Mouse (Mus musculus) retina, postnatal 7 days (tissue): ENCODE data around the gene Tex22.

Experiments
- DNase-seq: peaks from one replicate; pipeline ENCODE4 v3.0.0-alpha.2; 2012; ENCODE audit warnings: low read depth, low spot score

Tex22 gene

GRCm38 (mm10) chr12:113056089-113056488 is 18.2 kb upstream of the Tex22 start:
- no peak for DNase-seq

DNA sequence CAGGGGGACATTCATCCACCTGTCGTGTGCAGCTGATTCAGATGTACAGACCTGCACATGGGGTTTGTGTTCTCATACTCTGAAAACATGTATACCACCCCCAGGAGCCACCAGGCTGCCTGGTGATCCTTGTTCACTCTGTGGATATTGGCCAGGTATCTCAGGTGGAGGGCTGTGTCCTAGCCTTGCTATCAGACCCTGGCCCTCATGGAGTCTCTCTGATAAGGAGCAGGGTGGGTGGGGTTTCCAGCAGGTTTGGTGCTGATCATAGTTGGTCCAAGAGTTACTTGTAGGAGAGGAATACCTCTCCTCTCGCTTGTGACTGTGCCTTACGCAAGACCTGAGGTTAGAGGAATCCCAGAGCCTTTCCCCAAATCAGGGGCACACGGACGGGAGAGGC is 14.1 kb upstream of the Tex22 start:
- DNase-seq: no peak

- DNase-seq: no peak
Observed at GRCm38 (mm10) chr12:113061606-113062005, 12.7 kb upstream of the Tex22 start.

DNA sequence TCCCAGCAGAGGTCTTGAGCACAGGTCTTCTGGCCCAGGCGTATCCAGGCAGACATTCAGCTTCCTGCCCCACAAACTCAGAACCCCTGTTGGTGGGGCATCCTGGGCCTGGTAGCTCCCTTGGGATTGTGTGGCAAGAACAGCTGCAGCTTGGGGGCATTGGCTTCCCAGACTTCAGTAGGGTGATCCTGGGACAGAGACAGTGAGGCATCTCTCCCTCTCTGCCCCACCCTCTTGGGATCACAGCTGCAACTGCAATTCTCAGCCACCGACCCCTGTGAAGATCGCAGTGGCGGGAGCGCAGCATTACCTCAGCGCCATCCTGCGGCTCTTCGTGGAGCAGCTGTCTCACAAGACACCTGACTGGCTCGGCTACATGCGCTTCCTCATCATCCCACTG is 12.1 kb upstream of the Tex22 start:
- no peak for DNase-seq

- no peak for DNase-seq
Observed at GRCm38 (mm10) chr12:113063700-113064099, 10.6 kb upstream of the Tex22 start.

GRCm38 (mm10) chr12:113068002-113068401 is 6.3 kb upstream of the Tex22 start:
- DNase-seq: no peak

DNA sequence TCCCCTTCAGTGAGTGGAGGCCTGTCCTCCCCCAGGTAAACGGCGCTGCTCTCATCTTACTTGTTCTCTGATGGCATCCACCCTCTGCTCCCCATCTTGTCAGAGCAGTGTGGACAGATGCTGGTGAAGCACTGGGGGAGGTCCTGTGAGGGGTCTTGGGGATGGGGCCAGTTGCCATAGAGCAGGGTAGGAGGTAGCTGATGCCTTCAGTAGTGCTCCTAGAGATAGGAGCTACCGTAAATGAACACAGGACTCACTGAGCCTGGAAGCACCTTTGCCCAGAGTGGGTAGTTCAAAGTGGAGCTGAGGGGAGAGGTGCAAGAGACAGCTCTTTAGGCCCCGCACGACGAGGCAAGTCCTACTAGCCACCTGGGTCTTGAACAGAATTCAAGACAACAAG is 4.9 kb upstream of the Tex22 start:
- no peak for DNase-seq

GRCm38 (mm10) chr12:113071321-113071720 is 3.0 kb upstream of the Tex22 start:
- DNase-seq: no peak

- no peak for DNase-seq
Observed at GRCm38 (mm10) chr12:113071827-113072226, 2.5 kb upstream of the Tex22 start.

DNA sequence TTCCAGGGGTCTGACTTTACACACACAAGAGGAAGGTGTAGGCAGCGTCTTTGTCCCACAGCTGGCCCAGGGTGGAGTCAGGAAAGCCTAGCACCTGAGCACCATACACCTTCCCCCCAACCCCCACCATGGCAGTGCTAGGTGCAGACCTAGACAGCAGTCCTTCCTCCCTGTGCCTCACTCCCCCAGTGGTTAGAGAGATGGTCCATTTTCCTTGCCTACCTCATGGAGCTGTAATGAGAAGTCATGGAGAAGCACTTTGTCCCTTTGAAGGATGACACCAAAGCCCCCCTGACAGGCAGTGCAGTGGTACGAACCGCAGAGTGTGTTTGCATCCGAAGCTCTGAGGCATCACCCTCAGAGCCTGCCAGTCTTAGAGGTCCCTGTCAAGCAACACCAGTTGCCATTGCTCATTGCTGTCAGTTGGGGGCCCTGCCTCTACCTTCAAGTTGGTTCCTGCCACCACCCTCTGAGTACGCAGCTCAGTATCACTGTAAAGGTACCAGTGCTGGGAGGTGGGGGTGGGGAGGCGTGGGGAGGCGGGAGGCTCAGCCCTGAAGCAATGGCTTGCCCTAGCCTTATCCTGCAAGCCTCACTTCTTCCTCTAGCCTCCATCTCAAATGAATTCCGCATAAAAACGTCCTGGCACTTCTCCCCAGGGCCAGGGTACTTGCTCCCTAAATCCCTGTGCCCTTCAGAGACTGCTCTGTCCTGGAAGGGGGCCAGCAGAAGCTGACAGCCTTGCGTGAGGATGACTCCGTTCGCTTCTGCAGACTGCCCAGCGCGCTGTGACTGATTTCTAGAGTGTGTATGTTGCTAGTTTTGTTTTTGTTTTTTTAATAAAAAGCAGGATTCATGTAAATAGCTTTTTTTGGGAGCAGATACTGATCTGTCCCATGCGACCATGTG is 628 bp upstream of the Tex22 start:
- peak; percentile 11 for DNase-seq

GRCm38 (mm10) chr12:113075063-113075454 is 757 bp downstream of the Tex22 start:
- peak; percentile 70 for DNase-seq

DNA sequence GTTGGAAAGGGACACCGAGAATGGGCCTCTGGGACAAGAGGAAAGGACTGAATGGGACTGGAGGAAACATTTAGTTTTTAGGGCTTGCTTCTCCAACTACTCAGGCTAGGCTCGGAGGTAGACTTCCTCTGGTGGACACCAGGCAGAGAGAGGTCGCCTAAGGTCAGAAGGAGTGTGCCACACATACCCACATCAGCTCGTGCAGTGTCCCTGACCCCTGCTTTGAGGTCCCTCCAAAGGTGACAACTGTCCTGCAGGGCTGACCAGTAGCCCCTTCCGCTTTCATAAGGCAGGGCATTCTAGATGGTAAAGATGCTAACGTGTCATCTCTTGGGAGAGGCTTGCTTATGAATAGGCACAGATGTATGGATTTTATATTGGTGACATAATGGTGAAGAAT is 1.2 kb downstream of the Tex22 start:
- no peak for DNase-seq

- DNase-seq: no peak
Observed at GRCm38 (mm10) chr12:113087276-113087675, 13.0 kb downstream of the Tex22 start.

GRCm38 (mm10) chr12:113088026-113088425 is 13.7 kb downstream of the Tex22 start:
- DNase-seq: no peak

GRCm38 (mm10) chr12:113089107-113089506 is 14.8 kb downstream of the Tex22 start:
- no peak for DNase-seq

DNA sequence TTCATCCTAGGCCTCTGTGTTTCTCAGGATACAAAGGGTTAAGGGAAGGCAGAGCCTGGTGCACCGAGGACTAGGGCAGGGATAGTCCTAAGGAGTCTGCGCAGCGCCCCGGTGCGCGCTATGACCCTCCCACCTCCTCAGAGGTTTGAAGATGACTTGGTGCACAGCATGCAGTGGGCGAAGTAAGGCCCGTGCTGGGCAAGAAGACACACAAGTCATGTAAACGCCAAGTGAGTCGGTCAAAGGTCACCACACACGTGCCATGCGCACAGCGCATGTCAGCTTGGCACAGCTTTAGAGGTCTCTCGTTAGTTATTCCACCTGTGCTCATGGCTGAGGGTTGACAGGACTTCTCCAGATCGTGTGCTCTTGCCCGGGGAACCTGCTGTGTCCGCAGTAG is 15.8 kb downstream of the Tex22 start:
- no peak for DNase-seq

DNA sequence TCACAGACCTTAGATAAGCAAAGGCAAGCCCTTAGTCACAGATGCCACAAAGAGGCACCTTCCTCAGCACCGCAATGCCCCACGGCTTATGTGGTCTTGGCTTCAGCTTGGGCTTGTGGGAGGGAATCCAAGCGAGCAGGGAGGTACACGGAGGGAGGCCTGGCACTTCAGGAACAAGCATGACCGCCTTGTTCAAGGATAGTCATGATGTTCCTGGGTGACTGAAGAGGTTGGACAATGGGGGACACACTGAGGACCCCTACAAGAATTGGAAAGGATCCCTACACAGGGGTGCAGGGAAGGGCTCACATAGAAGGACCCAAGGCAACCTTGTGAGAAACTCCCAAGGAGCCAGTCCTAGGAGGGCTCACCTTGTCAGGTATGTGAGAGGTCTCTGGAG is 22.7 kb downstream of the Tex22 start:
- DNase-seq: no peak

- no peak for DNase-seq
Observed at GRCm38 (mm10) chr12:113097749-113098281, 23.5 kb downstream of the Tex22 start, which contains the start of gene Mta1. Gene Mta1 (plus strand): TSS chr12:113098278.

DNA sequence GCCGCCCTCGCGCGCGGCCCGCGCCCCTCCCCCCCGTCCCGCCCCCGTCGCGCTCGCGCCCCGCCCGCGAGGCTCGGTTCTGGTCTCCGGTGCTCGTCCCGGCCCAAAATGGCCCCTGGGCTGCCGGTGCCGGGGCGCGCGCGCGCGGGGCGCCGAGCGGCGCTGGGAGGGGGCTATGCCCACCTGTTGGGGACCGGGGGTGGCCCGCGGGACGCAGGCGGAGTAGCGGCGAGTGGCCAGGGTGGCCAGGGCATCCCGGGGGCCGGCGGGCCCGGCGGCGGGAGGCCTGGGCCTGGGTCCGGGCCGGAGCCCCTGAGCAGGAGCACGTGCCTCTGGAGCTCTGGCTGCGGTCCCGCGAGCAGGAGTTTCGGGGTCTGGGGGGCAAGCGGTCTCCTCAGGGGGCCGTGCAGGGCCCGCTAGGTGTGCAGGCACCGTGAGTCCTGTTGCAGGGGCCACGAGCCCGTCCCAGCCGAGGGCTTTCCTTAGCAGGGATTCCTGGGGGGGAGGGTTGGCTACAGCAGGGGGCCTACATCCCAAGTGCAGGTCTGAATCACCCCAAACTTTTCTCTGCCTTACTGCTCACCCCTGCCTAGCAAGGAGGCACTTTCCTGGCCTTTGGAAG is 24.3 kb downstream of the Tex22 start:
- no peak for DNase-seq

DNA sequence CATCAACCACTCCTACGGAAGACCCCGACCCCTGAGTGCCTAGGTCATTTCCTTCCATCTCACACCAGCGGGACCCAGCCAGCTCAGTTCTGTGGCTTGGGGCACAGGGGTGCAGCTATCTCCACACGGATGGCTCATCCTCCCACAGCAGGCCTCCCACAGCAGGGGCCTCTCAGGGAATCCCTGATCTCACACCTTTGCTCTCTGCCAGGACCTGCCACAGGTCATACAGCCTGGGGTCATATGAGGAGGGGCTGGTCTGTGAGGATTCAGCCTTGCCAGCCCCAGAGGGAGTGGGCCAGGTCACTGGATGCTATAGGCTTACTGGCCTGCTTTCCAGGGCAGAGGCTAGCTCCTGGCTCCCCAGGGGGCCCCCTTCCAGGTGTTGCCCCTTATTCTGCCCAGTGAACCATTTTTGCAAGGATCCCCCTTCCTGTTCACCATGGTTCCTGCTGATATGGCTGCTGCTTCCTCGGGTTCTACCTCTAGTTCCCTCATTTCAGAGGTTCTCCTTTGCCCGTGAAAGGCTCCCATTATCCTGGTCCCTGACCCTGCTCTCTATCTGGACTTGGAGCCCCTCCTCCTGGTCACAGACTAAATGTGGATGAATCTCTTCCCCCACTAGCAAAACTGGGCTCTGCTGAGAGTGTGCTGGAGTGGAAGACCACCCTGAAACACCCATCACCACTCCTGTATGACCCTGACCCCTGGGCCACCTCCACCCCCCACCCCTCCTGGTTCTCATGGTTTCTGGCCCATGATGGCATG is 25.4 kb downstream of the Tex22 start:
- DNase-seq: no peak

DNA sequence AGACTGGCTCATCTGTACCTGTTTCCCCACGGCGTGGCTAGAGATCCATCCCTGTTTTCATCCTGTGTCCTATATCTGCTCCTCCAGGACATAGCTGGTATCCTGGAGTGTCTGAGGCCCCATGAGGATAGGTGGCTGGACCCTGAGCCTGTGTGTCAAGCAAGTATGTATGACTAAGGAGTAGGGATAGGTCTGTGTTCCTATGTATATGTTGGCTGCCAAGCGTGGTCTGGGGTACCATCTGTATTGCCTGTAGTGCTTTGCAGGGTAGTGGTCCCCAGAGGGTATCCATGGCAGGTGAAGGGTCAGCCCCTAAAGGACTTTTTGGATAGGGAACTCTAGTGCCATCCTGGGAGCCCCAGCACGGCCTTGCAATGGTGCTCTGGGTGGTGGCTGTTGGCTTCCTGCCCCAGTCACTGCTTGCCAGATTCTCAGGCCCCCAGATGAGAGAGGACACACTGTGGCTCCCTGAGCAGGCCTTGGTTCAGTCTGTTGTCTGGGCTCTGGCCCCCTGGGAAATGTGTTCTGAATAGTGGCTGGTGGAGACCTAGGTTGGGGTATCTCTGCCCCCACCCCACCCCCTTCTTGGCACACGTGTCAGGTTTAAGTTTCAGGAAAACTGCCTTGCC is 26.3 kb downstream of the Tex22 start:
- no peak for DNase-seq
